Mouse (Mus musculus) megakaryocyte, embryonic 14.5 days (primary cell): ENCODE measurements around the gene Slc7a8.

Experiments used
- FLI1 ChIP-seq: IDR thresholded peaks from 2 replicates; pipeline ENCODE4 v1.6.1; 2012; ENCODE audit warnings: low read length, inconsistent platforms, mixed read lengths
- GATA1 ChIP-seq: IDR thresholded peaks from 3 replicates; pipeline ENCODE4 v1.6.1; 2012; ENCODE audit warnings: mixed read lengths, low read length, inconsistent platforms, borderline replicate concordance

DNA sequence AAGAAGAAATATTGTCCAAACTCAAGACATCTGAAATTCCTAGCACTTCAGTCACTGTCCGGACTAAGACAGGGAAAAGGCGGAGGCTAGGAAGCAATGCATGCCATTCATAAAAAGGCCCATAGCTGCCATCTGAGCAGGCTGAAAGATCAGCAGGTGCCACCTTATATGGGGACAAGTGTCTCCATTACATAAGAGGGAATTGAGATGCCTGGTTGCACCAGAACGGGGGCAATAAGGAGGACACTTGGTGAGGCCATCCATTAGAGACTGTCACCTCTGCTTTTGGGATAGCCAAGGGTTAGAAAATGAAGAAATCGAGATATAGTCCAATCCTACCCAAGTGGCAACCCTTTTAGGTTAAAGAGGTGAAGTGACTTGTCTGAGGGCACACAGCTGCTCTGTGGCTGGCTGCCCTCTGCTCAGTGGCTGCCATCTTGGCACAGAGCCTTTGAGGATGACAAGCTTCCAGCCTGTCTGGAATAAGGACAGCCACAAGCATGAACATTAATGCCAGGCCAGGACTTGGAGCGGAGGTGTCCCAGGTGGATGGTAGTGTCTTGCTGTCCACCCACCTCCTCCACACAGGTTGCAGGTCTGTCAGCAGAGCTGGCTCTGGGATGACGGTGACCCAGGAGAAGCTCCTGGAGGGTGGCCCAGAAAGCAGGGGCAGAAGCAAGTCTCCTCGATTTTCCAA, 60.9 kb downstream of the Slc7a8 start:
- TF ChIP-seq GATA1 (no peak), FLI1 (no peak)
